Mouse (Mus musculus) C2C12 (cell line): Measurements from ENCODE around the gene Rcc2.

Experiments
- CTCF ChIP-seq: IDR thresholded peaks from one replicate; pipeline ENCODE4 v1.5.1; 2011; ENCODE audit not compliant: control insufficient read depth, insufficient read depth, insufficient read length
- MYOG ChIP-seq: IDR thresholded peaks from one replicate; pipeline ENCODE4 v1.6.1; 2011; ENCODE audit not compliant: control insufficient read depth, insufficient read length; ENCODE audit errors: extremely low read depth

- TF ChIP-seq CTCF (peak; percentile 86), MYOG (no peak)
Observed at GRCm38 (mm10) chr4:140674345-140674926, 25.9 kb upstream of the Rcc2 start.
